Mouse (Mus musculus) NIH3T3 (cell line): ENCODE data around the gene Fam45a.

ENCODE experiments used
- DNase-seq: peaks from one replicate; pipeline ENCODE4 v3.0.0-alpha.2; 2012; ENCODE audit warnings: low read depth

The Fam45a gene

GRCm38 (mm10) chr19:60811098-60812035 is at the start of gene Fam45a:
Gene Fam45a, plus strand, starts transcription at chr19:60811585.
- DNase-seq, result peak; percentile 97

- DNase-seq, result no peak
Observed at GRCm38 (mm10) chr19:60773366-60773765, 38.0 kb upstream of the Fam45a start.

DNA sequence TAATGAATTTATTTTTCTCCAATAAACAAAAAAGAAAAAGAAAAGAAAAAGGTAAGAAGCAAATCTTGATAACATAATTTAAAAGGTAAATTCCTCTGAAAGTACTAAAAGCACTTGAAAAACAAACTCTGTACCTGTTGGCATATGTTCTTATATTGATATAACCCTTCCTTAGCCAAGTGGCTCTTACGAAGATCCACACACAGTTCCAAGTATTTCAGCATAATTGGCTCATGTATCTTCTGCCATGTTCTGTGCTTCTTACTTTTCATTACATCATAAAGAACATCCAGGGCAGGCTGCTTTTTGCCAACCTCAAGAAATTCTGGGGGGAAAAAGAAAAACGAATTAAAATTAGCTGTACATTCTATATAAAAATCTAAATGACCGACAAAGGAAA is 29.4 kb upstream of the Fam45a start:
- DNase-seq, result no peak

DNA sequence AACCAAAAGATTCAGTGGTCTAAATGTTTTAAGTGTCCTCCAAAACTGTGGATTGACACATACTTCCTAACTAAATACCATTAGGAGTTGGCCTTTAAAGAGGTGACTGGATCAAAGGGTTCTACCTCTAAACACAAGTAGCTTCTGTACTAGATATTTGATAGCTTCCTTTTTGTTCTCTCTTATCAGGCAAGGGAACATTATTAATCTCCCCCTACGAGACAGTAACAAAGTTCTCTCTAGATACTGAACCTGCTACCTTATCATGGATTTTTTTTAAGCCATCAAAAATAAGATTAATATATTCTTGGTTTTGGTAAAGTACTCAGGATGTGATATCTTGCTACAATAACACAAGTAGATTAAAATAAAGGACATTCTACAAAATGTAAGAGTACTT is 26.7 kb upstream of the Fam45a start:
- no peak for DNase-seq

DNA sequence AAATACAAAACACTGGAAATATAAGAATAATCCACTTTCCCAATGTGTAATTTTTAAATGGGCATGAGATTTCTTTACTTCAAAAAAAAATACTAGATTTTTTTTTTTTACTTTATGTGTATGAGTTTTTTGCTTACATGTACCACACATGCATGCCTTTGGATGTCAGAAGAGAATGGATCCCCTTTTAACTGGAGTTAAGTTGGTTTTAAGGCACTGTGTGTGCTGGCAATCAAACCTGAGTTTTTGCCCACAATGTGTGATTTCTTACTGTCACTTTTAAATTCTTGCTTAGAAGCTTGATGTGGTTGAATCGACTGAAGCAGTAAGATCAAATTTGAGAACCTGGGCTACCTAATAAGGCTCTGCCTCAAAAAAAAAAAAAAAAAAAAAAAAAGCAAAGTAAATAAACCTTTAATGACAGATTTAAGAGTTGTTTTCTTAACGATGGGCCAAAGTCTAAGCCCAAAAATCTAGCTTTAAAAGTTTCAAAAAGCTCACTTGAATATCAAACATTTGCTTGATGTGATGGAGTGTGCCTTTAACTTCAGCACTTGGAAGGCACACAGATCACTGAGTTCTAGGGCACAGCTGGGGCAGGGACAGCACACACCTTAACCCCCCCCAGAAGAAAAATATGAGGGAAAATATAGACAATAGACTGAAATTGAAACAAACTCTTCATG is 23.8 kb upstream of the Fam45a start:
- DNase-seq, result no peak

- DNase-seq, result peak; percentile 33
Observed at GRCm38 (mm10) chr19:60788214-60788960, 23.0 kb upstream of the Fam45a start.

GRCm38 (mm10) chr19:60789452-60789851 is 21.9 kb upstream of the Fam45a start:
- DNase-seq, result no peak

DNA sequence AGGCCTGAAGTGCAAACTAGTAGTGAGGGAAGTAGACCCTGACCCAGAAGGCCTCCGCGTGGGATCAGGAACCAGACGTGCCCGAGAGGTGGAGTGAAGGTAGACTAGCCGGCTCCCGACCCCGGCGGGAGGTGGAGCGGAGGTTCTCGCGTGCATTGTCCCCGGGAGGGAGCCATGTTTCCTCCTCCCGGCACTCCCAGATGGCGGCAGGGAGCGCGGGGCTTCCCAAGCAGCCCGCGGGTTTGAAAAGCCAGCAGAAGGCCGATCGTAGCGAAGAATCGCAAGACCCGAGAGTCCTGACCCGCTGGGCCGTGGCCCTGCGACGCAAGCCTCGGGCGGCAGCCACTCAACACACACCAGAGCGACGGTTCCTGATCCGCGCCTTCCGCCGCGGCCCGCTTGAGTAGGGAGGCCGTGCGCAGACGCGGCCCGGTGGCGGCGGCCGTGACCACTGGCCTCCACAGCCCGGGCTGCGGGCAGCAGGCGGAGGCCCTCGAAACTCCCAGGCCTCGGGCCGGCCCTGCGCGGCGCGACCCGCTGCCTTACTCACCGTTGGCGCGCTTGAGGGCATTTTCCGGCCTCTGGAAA is 21.4 kb upstream of the Fam45a start:
- DNase-seq, result peak; percentile 86

DNA sequence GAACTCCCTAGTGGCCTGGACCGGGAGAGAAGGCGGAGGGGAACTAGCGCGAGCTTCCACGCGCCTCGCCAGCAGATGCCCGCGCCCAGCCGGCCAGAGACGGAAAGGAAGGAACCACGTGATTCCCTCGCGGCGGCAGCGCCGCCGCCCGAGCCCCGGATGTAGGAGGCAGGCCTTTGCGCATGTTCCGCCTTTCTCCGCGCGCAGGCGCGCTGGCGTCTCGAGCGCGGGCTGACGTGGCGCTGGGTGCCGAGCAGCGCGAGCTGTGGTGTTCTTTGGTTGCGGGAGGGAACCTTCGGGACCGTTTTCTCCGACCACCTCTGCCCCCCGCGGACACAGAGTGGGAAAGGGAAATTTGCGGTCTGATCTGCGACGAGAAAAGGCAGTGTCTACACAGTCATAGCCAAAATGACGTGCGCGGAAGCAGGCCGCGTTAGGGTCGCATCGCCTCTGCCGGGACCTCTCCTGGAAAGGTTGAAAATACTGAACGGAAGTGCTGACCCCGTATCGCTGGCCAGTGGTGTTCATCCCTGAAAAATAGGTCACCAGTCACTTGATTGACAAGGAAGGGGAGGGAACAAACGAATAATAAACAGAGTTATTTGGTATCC is 20.7 kb upstream of the Fam45a start, which contains the start of gene Eif3a:
Gene Eif3a, minus strand, starts transcription at position 108 of the 611 bp plus-strand sequence.
- peak; percentile 99 for DNase-seq

GRCm38 (mm10) chr19:60791164-60791563 is 20.2 kb upstream of the Fam45a start:
- DNase-seq, result no peak

DNA sequence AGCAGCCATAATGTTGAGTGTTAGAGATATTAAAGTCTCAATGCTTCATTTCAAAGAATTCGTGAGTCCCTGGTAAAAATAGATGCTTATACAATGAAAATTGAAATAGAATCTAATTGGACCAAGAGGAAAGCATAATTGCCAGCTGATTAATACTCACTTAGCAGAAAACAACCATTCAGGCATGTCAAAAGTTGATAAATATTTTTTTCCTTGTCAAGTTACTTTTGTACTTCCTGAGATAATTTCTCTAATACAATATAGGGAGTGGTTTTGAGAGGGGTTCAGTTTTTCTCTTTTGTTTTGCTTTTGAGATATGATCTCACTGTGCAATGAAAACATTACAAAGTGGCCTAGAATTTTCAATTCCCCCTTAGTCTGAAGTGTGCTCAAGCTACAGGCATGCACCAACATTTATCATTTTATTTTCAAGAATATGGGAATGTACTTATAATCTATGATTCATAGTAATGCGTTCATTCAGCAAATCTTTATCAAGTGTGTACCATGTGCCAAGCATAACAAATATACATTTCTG is 18.1 kb upstream of the Fam45a start:
- DNase-seq, result no peak

DNA sequence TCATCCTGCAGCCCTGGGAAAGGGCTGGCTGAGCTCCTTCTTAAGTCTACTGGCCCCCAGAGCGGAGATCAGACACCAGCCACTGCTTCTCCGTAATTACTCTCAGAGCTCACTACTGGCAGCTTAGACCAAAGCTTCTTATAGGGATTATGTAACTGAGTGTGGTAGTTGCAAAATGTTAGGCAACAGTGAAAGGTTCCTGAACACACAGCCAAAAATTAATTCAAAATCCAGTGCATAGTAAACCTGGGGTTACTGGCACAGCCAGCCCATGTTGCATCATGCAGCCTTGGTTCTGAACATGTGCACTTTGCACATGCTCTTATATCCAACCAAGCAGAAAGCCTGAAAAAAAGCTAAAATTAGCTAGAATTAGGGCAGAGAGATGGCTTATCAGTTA is 16.1 kb upstream of the Fam45a start:
- peak; percentile 84 for DNase-seq

DNA sequence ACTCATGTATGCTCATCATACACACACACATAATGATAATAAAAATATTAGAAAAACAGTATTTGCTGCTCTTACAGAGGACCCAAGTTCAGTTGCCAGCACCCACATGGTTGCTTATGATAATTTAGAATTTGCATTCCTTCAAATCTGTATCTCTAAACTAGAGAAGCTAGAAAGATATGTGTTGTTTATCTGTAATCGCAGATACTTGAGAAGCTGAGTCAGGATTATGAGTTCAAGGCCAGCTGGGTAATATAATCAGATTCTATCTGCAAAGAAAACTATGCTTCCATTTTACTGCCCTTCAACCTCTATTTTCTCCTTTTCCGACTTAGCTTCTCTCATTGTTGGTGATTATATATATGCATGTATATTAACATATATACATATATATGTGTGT is 14.0 kb upstream of the Fam45a start:
- DNase-seq, result no peak

- DNase-seq, result no peak
Observed at GRCm38 (mm10) chr19:60799867-60800569, 11.4 kb upstream of the Fam45a start.

- DNase-seq, result no peak
Observed at GRCm38 (mm10) chr19:60804903-60805302, 6.5 kb upstream of the Fam45a start.

GRCm38 (mm10) chr19:60809927-60810326 is 1.5 kb upstream of the Fam45a start:
- no peak for DNase-seq

DNA sequence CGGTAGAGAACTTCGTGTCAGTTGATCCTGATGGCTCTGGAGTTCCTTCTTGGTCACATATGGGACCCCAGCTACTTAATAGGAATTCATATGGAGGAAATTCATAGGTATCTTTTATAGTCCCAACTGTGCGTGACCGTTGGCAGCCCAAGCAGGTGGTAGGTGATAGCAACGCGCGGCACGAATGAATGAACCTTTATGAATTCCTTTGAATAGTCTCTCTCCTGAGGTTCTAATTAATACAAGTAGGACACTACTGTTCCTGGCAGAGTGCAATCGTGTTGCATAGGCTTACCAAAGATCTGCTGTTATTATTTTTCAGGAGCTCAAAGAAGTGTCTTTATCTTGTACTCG is 628 bp downstream of the Fam45a start:
- DNase-seq, result no peak

GRCm38 (mm10) chr19:60813133-60813532 is 1.7 kb downstream of the Fam45a start:
- DNase-seq, result no peak

GRCm38 (mm10) chr19:60818677-60819076 is 7.3 kb downstream of the Fam45a start:
- no peak for DNase-seq

DNA sequence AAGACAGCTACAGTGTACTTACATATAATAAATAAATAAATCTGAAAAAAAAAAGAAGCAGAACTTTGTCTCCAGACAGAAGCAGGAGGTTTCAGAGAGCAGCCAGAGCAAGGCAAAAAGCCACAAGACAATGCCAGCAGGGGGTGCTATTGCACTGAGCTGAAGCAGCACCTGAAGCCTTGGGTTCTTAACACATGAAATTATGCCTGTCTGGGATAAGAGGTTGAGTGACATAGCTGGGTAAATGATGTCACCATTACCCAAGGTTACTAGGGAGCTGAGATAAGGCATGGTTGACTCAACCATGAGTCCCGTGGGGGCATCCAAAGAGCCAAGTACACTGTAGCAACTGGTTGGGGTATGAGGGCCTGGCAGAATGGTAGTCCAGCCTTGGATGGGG is 26.4 kb downstream of the Fam45a start:
- DNase-seq, result peak; percentile 86

GRCm38 (mm10) chr19:60843324-60843723 is 31.9 kb downstream of the Fam45a start:
- DNase-seq, result no peak
